Comparison of ENCODE assay signal across 9 mouse cellular contexts in genomic region chr11:3456354-3456753, GRCm38 (mm10). TPM values are rescaled to one million over a fixed set of nuclear protein-coding genes. Genes with fewer than 3 reads are reported as not detected.
DNase-seq lines count a peak whose midpoint lies in the region; ATAC-seq lines count a peak whose summit lies in the region.
"Had no signal": no experiment of that assay in that cellular context is flagged by ENCODE, and none has a peak within 500 bp of the region (broad histone marks: within the 10 kb centered on the region; RNA-seq: fewer than 3 reads in every experiment).

No protein-coding gene starts in this region.

- H3K27me3 ChIP-seq in midbrain, embryonic 10.5 days (ENCODE audit: low read depth, poor library complexity, severe bottlenecking): no peaks in the 10 kb centered on the region
- H3K27me3 ChIP-seq in midbrain, embryonic 16.5 days (ENCODE audit: control insufficient read depth, insufficient read depth, low read depth, low read length): no peaks in the 10 kb centered on the region
- H3K27me3 ChIP-seq: heart, embryonic 13.5 days had no signal

- no peak overlapping the region for H3K4me2 ChIP-seq in midbrain, embryonic 16.5 days (ENCODE audit: low read length)
- H3K4me2 ChIP-seq: heart, embryonic 13.5 days had no signal

- H3K36me3 ChIP-seq in midbrain, embryonic 10.5 days: peaks cover 25% of the 10 kb centered on the region
- H3K36me3 ChIP-seq in midbrain, embryonic 16.5 days (ENCODE audit: control insufficient read depth, insufficient read depth, low read length): no peaks in the 10 kb centered on the region

- H3K4me1 ChIP-seq in midbrain, embryonic 10.5 days: peaks cover 14% of the 10 kb centered on the region
- peaks cover 8% of the 10 kb centered on the region for H3K4me1 ChIP-seq in midbrain, embryonic 16.5 days (ENCODE audit: control insufficient read depth, insufficient read depth, low read length)

- intact Hi-C loops in left cerebral cortex, postnatal 4 days (cut with DNase I): no loop called here

- no peak overlapping the region for H3K9ac ChIP-seq in midbrain, embryonic 16.5 days (ENCODE audit: low read depth, low read length)
- H3K9ac ChIP-seq: heart, embryonic 13.5 days had no signal

- no peak for ATAC-seq in midbrain, embryonic 16.5 days
- peak; percentile 51 for ATAC-seq in common myeloid progenitor, adult 5-6 weeks (replicated peaks; ENCODE audit: low read depth, poor library complexity, severe bottlenecking)

- H3K9me3 ChIP-seq in midbrain, embryonic 10.5 days (replicated peaks): no peaks in the 10 kb centered on the region
- H3K9me3 ChIP-seq in midbrain, embryonic 16.5 days (replicated peaks; ENCODE audit: control insufficient read depth, low read length, poor library complexity, severe bottlenecking): no peaks in the 10 kb centered on the region
- H3K9me3 ChIP-seq: heart, embryonic 13.5 days had no signal

- H3K4me3 ChIP-seq in midbrain, embryonic 10.5 days: no peak overlapping the region
- H3K4me3 ChIP-seq in midbrain, embryonic 16.5 days (ENCODE audit: low read depth, low read length): no peak overlapping the region
- H3K4me3 ChIP-seq: heart, embryonic 13.5 days had no signal

- whole genome bisulfite sequencing in midbrain, embryonic 10.5 days: 15% methylated on average over 1 of the region's 1 CpGs
- 8% methylated on average over 1 of the region's 1 CpGs for WGBS in midbrain, embryonic 16.5 days

- peak; percentile 64 for DNase-seq in midbrain, embryonic 10.5 days (ENCODE audit: low spot score)
- DNase-seq in ZHBTc4 (ENCODE audit: low read depth, low spot score): peak; percentile 83
- peak; percentile 77 for DNase-seq in heart, postnatal 4 days
- peak; percentile 77 for DNase-seq in left cerebral cortex, postnatal 4 days
- DNase-seq in right cerebral cortex, adult 2 months (ENCODE audit: low spot score in 2 of 2): peak; percentile 76 to 83
- DNase-seq in urinary bladder, postnatal 4 days (ENCODE audit: low spot score in 2 of 2): peak; percentile 26 to 72

- H3K27ac ChIP-seq in midbrain, embryonic 10.5 days (replicated peaks): no peak overlapping the region
- no peak overlapping the region for H3K27ac ChIP-seq in midbrain, embryonic 16.5 days (ENCODE audit: low read length)
- H3K27ac ChIP-seq: heart, embryonic 13.5 days had no signal

RNA-seq across cellular contexts. Expression of gene Rnf185, which starts 4.2 kb away (rescaled TPM):
- polyA plus RNA-seq in midbrain, embryonic 10.5 days (2016; fragmentation: Nextera tagmentation; extraction: Ambion mirVana): 46.5 and 52.5 TPM in 2 replicates
- polyA plus RNA-seq in midbrain, embryonic 16.5 days (2015; fragmentation: Nextera tagmentation; extraction: Ambion mirVana): 45.3 and 46.2 TPM in 2 replicates
- total RNA-seq in common myeloid progenitor, adult 5-6 weeks (2017): 6.4 and 8.4 TPM in 2 replicates
- total RNA-seq in heart, postnatal 4 days (2021): 10 to 100 TPM; 26.7 to 28.9 TPM
- 10 to 100 TPM; 23.5 to 24.7 TPM for total RNA-seq in left cerebral cortex, postnatal 4 days (2021)

RNA-seq across cellular contexts. Expression of gene Pla2g3, which starts 31.7 kb away (rescaled TPM):
- polyA plus RNA-seq in midbrain, embryonic 10.5 days (2016; fragmentation: Nextera tagmentation; extraction: Ambion mirVana): 0.75 and 0.89 TPM in 2 replicates
- 1.7 and 3.9 TPM in 2 replicates for polyA plus RNA-seq in midbrain, embryonic 16.5 days (2015; fragmentation: Nextera tagmentation; extraction: Ambion mirVana)
- not detected in 2 replicates for total RNA-seq in common myeloid progenitor, adult 5-6 weeks (2017)
- total RNA-seq in heart, postnatal 4 days (2021): under 1 TPM; 0.11 to 0.24 TPM
- total RNA-seq in left cerebral cortex, postnatal 4 days (2021): 10 to 100 TPM; 14.6 to 15.4 TPM

RNA-seq across cellular contexts. Expression of gene Limk2, which starts 47.4 kb away (rescaled TPM):
- 50.7 and 68.9 TPM in 2 replicates for polyA plus RNA-seq in midbrain, embryonic 10.5 days (2016; fragmentation: Nextera tagmentation; extraction: Ambion mirVana)
- polyA plus RNA-seq in midbrain, embryonic 16.5 days (2015; fragmentation: Nextera tagmentation; extraction: Ambion mirVana): 185 and 187 TPM in 2 replicates
- total RNA-seq in common myeloid progenitor, adult 5-6 weeks (2017): 13.8 and 28.4 TPM in 2 replicates
- total RNA-seq in heart, postnatal 4 days (2021): 10 to 100 TPM; 31.8 to 34.4 TPM
- total RNA-seq in left cerebral cortex, postnatal 4 days (2021): 100 to 1,000 TPM; 135 to 140 TPM

RNA-seq across cellular contexts. Expression of gene Inpp5j, which starts 48.3 kb away (rescaled TPM):
- polyA plus RNA-seq in midbrain, embryonic 10.5 days (2016; fragmentation: Nextera tagmentation; extraction: Ambion mirVana): 0.16 and 0.24 TPM in 2 replicates
- polyA plus RNA-seq in midbrain, embryonic 16.5 days (2015; fragmentation: Nextera tagmentation; extraction: Ambion mirVana): 8.3 and 10.3 TPM in 2 replicates
- not detected in 2 replicates for total RNA-seq in common myeloid progenitor, adult 5-6 weeks (2017)
- 10 to 100 TPM; 17.2 to 21.1 TPM for total RNA-seq in heart, postnatal 4 days (2021)
- total RNA-seq in left cerebral cortex, postnatal 4 days (2021): 10 to 100 TPM; 15.5 to 20.3 TPM

RNA-seq across cellular contexts. Expression of gene Selenom, which starts 58.1 kb away (rescaled TPM):
- polyA plus RNA-seq in midbrain, embryonic 10.5 days (2016; fragmentation: Nextera tagmentation; extraction: Ambion mirVana): 43.8 and 49.2 TPM in 2 replicates
- polyA plus RNA-seq in midbrain, embryonic 16.5 days (2015; fragmentation: Nextera tagmentation; extraction: Ambion mirVana): 87.5 and 129 TPM in 2 replicates
- 3.2 and 3.7 TPM in 2 replicates for total RNA-seq in common myeloid progenitor, adult 5-6 weeks (2017)
- 10 to 100 TPM; 55.7 to 59.2 TPM for total RNA-seq in heart, postnatal 4 days (2021)
- total RNA-seq in left cerebral cortex, postnatal 4 days (2021): 100 to 1,000 TPM; 163 to 165 TPM

Comparison
In these comparisons a context has a peak if more than half of its experiments do, and no peak if none do; other contexts are left out.
1. RNA of gene Pla2g3, which starts 31.7 kb away (total RNA-seq): 14.6 to 15.4 TPM in left cerebral cortex, postnatal 4 days; 0.11 to 0.24 TPM in heart, postnatal 4 days and not detected in common myeloid progenitor, adult 5-6 weeks; every median in the first group is over 10 times any median in the second.
2. Peak in every context shown above with its lines, with median percentiles within 50 percentile points of each other: DNase-seq.